In genomic region chr13:58515635-58516034, GRCm38 (mm10) we compare ENCODE assay signal across 21 mouse cellular contexts.
"Had no signal": no experiment of that assay in that cellular context is flagged by ENCODE, and none has a peak within 500 bp of the region (broad histone marks: within the 10 kb centered on the region; RNA-seq: fewer than 3 reads in every experiment).

No protein-coding gene starts in this region.

- H3K4me2 ChIP-seq: hindbrain, embryonic 12.5 days; hindbrain, embryonic 14.5 days; intestine, embryonic 15.5 days; limb, embryonic 13.5 days; limb, embryonic 15.5 days; liver, embryonic 13.5 days had no signal

- H3K9ac ChIP-seq: hindbrain, embryonic 12.5 days; hindbrain, embryonic 14.5 days; intestine, embryonic 15.5 days; limb, embryonic 13.5 days; limb, embryonic 15.5 days; liver, embryonic 13.5 days had no signal

- H3K4me3 ChIP-seq: heart, embryonic 10.5 days; hindbrain, embryonic 10.5 days; hindbrain, embryonic 12.5 days; intestine, embryonic 15.5 days; layer of hippocampus, adult 2 months; left cerebral cortex, adult 2 months; limb, embryonic 13.5 days; limb, embryonic 15.5 days; liver, embryonic 13.5 days had no signal

- H3K27ac ChIP-seq: heart, embryonic 10.5 days; hindbrain, embryonic 10.5 days; hindbrain, embryonic 12.5 days; hindbrain, embryonic 14.5 days; intestine, embryonic 15.5 days; layer of hippocampus, adult 2 months; left cerebral cortex, adult 2 months; limb, embryonic 13.5 days; limb, embryonic 15.5 days had no signal

- DNase-seq: gastrocnemius, postnatal 10 days; gastrocnemius, postnatal 25 days; heart, adult 18-20 months; heart, postnatal 10 days; kidney, adult 18-20 months; kidney, adult 8-10 months; kidney, postnatal 10 days; kidney, postnatal 25 days; left cerebral cortex, postnatal 4 days; liver, embryonic 13.5 days had no signal

- ATAC-seq: hindbrain, embryonic 16.5 days; inflammation-experienced regulatory T-cells, adult 6 months; intestine, embryonic 15.5 days had no signal

- H3K9me3 ChIP-seq: heart, embryonic 10.5 days; hindbrain, embryonic 10.5 days; intestine, embryonic 15.5 days; limb, embryonic 13.5 days; limb, embryonic 15.5 days; liver, embryonic 13.5 days had no signal

- H3K4me1 ChIP-seq: intestine, embryonic 15.5 days; limb, embryonic 15.5 days had no signal

- H3K27me3 ChIP-seq: hindbrain, embryonic 12.5 days; intestine, embryonic 15.5 days; limb, embryonic 13.5 days; limb, embryonic 15.5 days had no signal

- H3K36me3 ChIP-seq: heart, embryonic 10.5 days; hindbrain, embryonic 10.5 days; hindbrain, embryonic 12.5 days; intestine, embryonic 15.5 days; limb, embryonic 13.5 days; limb, embryonic 15.5 days; liver, embryonic 13.5 days had no signal
